Mouse (Mus musculus): Measurements from ENCODE around the gene Fam78b.

Fam78b gene

DNA sequence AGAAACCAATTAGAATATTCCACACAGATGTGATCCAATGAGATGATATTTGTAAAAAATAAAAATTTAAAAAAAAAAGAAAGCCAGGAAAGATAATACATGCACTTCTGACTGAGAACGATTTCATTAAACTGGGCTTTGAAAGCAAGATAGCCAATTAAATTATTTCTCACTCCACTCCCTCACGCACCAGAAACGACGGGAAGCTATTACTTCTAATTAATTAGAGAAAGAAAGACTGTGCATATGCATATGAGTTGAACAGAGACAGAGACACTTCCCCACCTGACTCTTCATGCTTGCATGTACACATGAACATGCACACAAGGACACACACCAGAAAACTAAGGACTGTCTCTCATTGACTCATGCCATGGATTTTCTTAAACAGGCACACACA is 84.2 kb downstream of the Fam78b start:
- in situ Hi-C loops (cut with MboI, MseI), result no loop called here

DNA sequence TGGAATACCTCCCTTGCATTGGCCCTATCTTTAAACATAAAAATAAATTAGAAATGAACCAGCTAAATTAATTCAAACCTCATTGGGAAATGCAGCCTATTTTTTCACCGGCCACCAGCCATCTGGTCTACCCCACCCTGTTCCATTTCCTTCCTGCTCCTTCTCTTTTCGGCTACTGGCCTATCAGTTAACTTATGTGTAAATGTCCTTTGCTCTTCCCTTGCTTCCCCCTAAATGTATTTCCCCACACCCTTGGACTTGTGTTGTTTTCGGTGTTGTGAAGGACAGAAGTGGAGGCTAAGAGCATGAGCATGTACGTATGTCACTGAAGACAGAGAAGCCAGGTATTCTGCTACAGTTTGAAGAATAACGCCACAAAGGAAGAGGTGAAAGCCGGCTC is 89.2 kb downstream of the Fam78b start:
- in situ Hi-C loops (cut with MboI, MseI), result no loop called here

DNA sequence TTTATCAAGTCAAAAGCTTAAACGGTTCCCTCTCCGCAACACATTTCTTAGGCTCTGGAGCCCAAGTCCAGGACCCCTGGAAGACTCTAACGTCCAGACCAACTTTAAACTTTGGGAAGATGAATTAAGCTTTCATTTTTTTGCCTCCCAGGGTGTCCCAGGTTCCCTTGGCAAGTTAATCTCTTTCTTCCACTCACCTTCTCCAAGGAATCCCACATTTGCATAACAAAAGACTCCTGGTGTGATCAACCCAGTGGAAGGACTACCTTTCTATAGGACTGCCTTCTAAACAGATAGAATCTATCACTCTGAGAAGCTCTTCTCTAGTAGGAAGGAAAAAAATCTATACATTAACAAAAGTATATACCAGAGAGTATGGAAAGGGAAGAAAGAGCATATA is 92.3 kb downstream of the Fam78b start:
- in situ Hi-C loops (cut with MboI, MseI), result no loop called here

DNA sequence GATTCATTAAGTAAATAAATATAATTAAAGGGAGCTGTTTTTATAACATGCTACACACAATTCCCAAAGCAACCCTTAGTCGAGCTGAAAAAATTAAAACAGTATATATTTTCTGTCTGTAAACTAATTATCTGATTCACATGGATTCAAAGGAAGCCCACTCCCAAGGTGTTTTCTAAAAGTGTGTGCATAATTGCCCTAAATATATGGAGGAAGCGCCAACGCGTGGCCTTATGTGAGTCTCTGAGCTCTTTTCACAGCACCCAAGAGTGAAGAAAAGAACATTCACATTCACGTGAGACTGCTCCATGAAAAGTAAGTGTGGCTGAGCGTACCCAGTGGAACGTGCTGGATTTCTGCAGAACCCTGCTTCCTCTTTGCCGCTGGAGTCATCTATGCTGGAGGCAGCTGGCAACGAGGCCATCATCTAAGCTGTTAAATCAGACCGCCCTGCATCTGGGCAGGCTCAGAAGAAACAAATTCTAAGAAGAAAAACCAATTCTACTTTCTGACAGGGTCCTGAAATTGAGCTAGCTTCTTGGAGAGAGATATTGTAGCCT is 93.5 kb downstream of the Fam78b start:
- in situ Hi-C loops (cut with MboI, MseI), result no loop called here

DNA sequence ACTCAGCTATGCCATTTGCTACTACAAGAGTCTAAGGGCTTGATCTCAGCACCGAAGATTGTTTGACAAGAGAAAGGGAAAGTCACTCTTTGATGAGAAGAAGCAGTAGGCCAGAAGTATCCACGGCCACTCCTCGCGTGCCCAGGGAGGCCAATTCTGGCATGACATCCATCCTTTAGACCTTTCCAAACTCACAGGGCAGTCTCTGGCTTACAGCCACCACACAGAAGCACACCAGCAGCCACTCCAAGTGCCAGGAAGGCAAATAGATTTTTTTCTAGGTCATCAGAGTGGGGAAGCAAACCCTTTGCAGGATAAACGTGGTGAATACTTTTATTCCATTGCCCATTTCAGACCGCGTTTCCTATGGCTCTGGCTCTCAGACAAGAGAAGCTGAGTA is 97.5 kb downstream of the Fam78b start:
- in situ Hi-C loops (cut with MboI, MseI), result no loop called here

DNA sequence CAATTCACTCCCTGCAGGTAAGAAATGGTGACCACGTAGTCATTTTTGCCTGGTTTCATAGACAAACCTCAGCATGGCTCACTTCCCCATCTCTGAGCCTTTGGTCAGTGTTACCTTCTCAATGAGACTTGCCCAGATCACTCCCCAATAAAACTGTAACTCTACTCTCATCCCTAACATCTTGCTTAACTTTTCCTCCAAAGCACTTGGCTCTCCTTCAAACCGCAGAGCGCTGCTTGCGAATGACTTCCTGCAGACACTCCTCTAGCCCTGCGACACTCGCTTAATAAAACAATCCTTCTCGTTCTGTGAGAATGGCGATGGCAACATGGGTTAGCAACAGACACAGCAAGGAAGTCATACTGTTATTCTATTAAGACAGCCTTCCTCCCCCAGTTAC is 100.8 kb downstream of the Fam78b start:
- in situ Hi-C loops (cut with MboI, MseI), result no loop called here

DNA sequence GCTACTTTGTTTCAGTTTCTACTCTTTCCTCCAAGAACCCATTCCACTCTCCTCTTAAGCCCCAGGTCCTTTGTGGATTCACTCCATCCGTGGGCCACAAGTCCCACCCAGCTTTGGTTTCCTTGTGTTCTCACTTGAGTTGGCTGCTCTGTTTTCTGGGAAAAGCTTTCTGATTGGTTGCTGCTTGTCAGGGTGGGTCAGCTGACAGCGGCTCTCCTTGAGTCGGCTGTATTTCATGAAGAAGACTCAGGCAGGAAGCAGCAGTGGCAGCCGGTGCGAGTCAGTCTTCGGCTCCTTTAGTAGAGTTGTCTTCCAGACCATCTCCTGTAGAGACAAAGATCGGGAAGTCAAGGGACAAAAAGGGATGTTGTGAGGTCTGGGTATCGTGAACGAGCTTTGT is 101.3 kb downstream of the Fam78b start:
- in situ Hi-C loops (cut with MboI, MseI), result no loop called here

DNA sequence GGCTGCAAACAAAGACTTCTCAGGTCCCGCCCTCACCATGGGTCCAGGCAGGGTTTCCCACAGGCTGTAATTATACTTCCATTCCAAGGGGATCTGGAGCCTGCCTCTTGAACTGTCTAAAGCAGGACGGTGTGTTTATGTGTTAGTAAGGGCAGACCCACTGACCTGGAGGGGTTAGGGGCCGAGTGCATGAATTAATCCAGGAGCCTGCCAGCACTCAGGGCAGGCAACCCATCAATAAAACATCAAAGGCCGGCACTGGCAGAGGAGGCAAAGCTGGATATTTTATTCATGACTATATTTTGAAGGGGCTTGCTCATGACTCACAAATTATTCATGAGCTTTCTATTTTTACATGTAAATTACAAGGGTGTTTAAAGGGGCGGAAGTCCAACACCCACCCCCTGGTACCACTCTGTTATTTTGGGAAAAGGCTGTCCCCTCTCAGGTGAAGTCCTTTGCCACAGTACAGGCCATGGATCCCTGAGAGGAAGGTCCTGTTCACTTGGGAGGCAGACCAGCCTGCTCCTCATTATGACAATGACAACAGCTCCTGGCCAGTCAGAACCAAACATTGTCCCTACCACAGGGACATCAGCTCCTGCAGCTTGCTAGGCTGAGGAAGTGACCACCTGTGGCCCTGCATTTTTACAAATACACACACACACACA is 103.9 kb downstream of the Fam78b start:
- in situ Hi-C loops (cut with MboI, MseI), result no loop called here

DNA sequence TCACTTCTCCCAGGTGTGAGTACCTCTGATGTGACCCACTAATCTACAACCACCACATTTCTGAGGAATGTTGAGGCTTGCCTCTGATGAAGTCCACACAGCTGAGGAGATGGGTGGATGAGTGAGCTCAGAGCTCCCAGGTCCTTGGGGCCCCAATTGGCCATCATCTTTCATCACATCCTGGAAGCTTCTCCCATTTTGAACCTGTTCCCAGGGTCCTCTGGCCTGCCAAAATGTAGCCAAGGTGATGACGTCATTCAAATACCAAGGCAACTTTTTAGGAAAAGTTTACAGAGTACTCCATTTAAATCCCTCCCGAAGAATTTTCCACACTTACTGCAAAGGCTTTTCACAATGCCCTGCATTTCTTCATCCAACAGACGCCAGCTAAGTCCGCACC is 104.7 kb downstream of the Fam78b start:
- in situ Hi-C loops (cut with MboI, MseI), result no loop called here

DNA sequence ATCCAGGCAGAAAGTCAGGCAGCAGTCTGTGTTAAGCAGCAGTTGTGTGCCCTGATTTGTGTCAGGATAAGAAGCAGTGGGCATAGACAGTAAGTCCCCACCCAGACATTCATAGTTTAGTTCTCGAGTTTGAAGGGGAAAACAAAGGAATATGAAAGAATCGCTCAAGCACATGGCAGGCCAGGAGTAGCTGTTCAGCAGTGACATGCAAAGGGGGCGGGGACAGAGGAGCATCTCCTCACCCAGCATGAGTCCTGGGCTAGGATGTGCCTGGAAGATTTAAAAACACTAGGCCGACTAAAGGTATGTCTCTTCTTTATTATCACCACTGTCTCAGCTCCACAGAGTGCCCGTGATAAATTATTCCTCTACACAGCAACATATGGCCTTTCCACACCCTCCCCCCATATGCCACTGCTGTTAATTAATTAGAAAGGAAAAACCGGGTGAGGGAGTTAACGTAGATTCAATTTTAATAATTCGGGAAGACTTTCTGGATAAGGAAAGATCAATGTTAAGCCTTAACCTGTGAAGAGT is 107.8 kb downstream of the Fam78b start:
- in situ Hi-C loops (cut with MboI, MseI), result no loop called here

DNA sequence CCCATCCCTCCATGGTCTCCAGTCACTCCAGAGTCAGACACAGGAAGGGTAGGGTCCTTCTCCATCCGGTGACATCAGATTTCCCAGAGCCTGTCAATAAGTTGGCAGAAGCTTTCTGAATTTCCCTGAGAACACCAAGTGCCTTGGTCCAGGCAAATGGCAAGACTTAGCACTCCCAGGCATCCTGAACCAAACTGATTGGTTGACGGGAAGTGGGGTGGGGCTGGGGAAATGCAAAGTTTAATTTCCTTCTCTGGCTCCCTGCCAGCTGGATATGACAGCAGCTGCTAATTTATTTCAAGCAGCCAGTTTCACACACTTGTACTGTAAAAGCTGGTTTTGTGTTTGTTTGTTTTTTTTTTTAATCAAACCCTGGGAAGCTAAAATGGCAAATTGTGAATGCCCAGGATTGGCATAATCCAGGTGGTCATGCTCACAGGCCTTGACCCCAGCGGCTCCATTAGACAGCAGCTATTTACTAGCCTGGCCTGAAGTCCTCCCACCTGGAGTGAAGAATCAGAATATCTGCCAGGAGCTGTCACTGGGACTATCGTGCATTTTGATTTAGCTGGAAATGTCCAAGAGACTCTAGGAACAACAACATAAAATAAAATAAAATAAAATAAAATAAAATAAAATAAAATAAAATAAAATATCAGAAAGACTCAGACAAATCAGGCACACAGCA is 113.3 kb downstream of the Fam78b start:
- in situ Hi-C loops (cut with MboI, MseI), result no loop called here

DNA sequence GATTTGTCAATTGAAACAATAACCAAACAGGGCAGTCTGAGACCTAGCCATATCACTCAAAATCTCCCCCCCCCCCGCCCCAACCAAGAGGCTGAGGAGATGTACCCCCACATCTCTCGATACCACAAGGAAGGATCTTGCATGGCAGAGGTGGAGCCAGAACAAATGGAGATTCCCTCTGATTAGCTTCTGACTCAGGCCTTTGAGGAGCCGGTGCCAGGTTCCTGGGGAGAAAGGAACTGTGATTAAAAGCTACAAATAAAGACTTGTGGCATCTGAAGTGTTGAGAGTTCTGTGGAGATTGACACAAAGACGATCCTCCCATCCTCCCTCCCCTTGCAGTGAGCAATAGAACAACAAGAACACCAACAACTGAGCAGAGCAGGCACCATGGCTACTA is 113.9 kb downstream of the Fam78b start:
- in situ Hi-C loops (cut with MboI, MseI), result no loop called here

DNA sequence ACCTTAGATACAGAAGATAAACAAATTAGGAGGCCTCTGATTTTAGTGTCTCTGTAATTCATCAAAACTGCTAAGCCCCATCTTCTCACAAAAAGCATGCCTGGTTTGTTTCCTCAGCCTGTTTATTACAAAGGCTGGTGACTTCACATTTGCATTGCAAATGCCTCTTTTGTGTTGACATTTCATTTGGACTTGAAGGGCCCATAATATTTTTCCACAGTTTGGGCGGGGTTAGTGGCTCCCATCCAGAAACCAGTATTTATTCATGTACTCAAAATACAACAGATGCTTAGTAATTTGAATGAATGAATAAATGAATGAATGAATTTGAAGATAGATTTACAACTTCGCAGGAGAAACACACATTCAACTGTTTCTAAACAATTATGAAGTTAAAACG is 115.5 kb downstream of the Fam78b start:
- in situ Hi-C loops (cut with MboI, MseI), result no loop called here

DNA sequence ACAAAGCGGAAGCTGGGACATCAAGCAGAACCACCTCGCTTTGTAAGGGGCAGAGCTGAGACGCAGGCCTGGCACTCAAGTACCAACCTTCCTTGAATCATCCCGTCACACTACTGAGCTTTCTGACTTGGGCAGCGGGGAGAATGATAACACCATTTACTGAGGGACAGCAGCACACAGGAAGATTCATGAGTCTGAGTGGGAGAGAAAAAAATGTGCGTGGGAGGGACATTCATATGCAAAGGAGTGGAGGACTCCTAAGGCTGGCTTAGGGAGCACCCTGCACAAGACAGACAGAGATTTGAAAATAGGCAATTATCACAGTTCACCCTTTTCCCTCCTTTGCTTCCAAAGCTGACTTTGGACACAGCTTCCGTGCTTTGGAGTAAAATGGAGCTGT is 117.8 kb downstream of the Fam78b start:
- in situ Hi-C loops (cut with MboI, MseI), result no loop called here

DNA sequence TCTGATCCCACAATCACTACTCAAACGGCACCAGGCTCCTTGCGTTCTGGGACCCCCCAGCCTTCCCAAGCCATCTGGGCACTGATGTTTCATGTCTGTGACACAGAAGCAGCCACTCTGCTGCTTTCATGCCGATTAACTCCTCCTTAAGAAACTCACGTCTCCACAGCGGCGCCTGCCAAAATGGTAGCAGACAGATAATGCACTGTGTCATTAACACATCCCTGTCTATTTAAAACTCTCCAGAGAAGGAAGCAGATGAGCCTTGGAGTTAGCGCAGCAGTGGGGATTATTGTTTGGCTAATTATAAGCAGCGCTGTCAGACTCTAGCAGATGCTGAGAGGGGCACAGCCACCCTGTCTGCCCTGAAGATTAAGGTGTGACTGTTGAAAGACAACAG is 118.2 kb downstream of the Fam78b start:
- in situ Hi-C loops (cut with MboI, MseI), result no loop called here

DNA sequence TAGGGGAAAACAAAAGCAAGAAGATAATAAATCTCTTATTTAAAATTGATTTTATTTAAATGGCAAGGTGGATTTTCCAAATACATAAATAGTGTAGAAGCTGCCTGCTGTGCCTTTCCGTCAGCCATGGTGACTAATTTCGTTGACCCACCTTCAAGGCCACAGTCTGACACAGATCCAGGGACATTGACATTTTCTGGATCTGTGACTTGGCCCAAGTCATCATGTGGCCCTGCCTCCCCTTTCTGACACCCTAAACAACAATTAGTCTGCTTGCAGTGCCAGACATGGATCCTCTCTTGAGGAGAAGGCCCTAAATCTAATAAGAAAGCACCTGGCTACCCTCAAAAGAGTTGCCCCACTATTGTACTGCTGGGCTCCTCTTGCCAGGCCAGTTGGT is 121.2 kb downstream of the Fam78b start:
- in situ Hi-C loops (cut with MboI, MseI), result no loop called here

DNA sequence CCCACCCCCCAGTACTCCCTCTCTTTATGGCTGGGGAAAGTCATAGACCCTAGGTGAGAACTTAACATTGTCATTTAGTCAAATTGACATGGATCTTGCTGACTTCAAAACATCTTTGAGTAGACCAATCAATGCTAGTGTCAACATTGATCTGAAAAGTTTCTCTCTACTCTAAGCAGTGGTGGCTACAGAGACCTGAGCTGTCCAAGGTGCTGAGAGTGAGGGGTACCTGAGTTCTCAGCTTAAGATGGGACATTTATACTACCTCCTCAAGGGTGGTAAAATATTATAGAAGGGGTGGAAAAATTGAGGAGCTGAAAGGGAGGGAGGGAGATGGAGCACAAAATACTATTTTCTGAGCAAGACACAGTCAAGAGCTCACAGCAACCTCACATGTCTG is 122.3 kb downstream of the Fam78b start:
- in situ Hi-C loops (cut with MboI, MseI), result no loop called here

DNA sequence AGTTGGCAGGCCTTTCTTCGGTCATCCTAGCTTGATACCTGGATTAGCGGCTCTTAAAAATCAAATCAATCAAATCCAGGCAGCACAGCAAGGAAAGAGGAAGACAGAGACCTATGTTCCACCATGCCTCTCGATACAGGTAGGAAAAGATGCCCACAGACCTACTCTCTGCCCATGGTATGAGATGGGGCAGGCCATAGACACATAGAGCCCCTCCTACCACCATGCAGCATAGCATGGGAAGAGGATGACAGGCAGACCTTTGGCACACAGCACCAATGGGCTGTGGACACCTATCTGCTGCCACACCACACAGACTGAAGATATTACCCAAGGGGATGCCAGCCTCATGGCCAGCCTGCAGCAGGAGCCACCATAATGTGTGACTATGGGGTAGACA is 124.7 kb downstream of the Fam78b start:
- in situ Hi-C loops (cut with MboI, MseI), result no loop called here

DNA sequence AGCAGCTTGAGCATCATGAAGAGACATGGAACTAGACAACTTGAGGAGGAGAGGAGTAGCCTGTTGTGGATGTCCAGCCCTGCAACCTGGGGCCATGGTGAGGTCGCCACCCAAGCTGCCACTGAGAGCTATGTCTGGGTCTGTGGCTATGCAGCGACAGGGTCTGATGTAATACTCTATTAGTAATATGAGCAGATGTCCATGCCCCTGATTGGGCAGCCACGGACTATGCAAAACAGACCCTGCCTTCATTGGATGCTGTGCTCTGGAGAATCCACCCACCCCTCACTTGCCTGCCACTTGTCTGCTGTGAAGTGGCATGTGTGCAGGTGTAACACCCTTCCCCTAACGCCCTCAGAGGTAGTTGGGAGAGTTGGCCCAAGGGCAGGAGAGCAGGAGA is 125.1 kb downstream of the Fam78b start:
- in situ Hi-C loops (cut with MboI, MseI), result no loop called here

DNA sequence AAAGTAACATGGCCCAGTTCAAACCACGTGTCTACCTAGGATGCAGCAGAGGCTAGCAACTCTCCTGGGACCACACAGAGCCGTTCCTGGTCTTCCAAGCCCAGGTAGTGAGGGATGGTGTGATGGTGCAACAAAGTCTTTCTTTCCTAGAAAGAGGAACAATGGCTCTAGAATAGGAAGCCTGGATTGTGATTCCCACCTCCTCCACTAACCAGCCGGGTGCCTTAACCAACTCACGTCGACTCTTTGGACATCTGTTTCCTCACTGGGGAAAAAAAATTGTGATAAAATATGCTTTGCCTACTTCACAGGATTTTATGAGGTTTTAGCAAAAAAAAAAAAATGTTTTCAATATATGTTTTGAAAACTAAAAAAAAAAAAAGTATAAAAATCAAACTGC is 134.5 kb downstream of the Fam78b start:
- in situ Hi-C loops (cut with MboI, MseI), result no loop called here
